Mouse (Mus musculus) lung, postnatal 10 days (tissue): ENCODE data around the gene Gm10401.

Source experiments
- DNase-seq: peaks from one replicate; pipeline ENCODE4 v3.0.0; 2021

The Gm10401 gene

GRCm38 (mm10) chr5:115068671-115069421 is 29.2 kb downstream of the Gm10401 start:
- no peak for DNase-seq

GRCm38 (mm10) chr5:115066245-115066644 is 31.9 kb downstream of the Gm10401 start:
- DNase-seq = no peak

- DNase-seq = no peak
Observed at GRCm38 (mm10) chr5:115063391-115063790, 34.7 kb downstream of the Gm10401 start.

- DNase-seq = no peak
Observed at GRCm38 (mm10) chr5:115062566-115062965, 35.5 kb downstream of the Gm10401 start.

GRCm38 (mm10) chr5:115060977-115061376 is 37.1 kb downstream of the Gm10401 start:
- no peak for DNase-seq

- no peak for DNase-seq
Observed at GRCm38 (mm10) chr5:115060067-115060695, 37.9 kb downstream of the Gm10401 start.

- no peak for DNase-seq
Observed at GRCm38 (mm10) chr5:115058584-115059297, 39.4 kb downstream of the Gm10401 start.

- no peak for DNase-seq
Observed at GRCm38 (mm10) chr5:115057153-115057552, 40.9 kb downstream of the Gm10401 start.

- no peak for DNase-seq
Observed at GRCm38 (mm10) chr5:115055418-115055817, 42.7 kb downstream of the Gm10401 start.

GRCm38 (mm10) chr5:115053791-115054396 is 44.2 kb downstream of the Gm10401 start:
- peak; percentile 8 for DNase-seq

- peak; percentile 38 for DNase-seq
Observed at GRCm38 (mm10) chr5:115052546-115052945, 45.5 kb downstream of the Gm10401 start.

- no peak for DNase-seq
Observed at GRCm38 (mm10) chr5:115050776-115051175, 47.3 kb downstream of the Gm10401 start.

GRCm38 (mm10) chr5:115049692-115050091 is 48.4 kb downstream of the Gm10401 start:
- DNase-seq = no peak
